Mouse (Mus musculus) CH12.LX (cell line): Measurements from ENCODE around the gene Gpnmb. TPM values are rescaled to one million over a fixed set of nuclear protein-coding genes. Genes with fewer than 3 reads are reported as not detected.

Source experiments
- DNase-seq: peaks from one replicate; pipeline ENCODE4 v3.0.0-alpha.2; 2013; ENCODE audit errors: extremely low read depth
- H3K27ac ChIP-seq: 2 replicates; pipeline ENCODE4 v1.5.1; 2012; ENCODE audit warnings: low read depth, mild to moderate bottlenecking, control low read depth, moderate library complexity; ENCODE audit not compliant: insufficient read depth
- H3K27me3 ChIP-seq: replicated peaks from 2 replicates; pipeline ENCODE3; 2012; ENCODE audit warnings: inconsistent platforms
- H3K36me3 ChIP-seq, 2 experiments: replicated peaks in 1 of 2; 2 replicates each; pipeline versions ENCODE3 to v1.6.1; 2012; ENCODE audit warnings: inconsistent platforms in 1 of 2, low read length in 1 of 2, mild to moderate bottlenecking in 1 of 2, mixed read lengths in 1 of 2, moderate library complexity in 1 of 2; ENCODE audit not compliant: control insufficient read depth in 1 of 2, insufficient read depth in 1 of 2
- H3K4me1 ChIP-seq, 2 experiments: 2 replicates each; pipeline ENCODE4 v1.6.1; 2012; ENCODE audit warnings: inconsistent platforms in 1 of 2, moderate library complexity in 1 of 2; ENCODE audit not compliant: insufficient read depth in 2 of 2, control insufficient read depth in 1 of 2
- H3K4me2 ChIP-seq: 2 replicates; pipeline ENCODE4 v1.6.1; 2012; ENCODE audit warnings: low read depth, mild to moderate bottlenecking, control low read depth; ENCODE audit not compliant: poor library complexity, insufficient read depth, severe bottlenecking
- H3K4me3 ChIP-seq, 3 experiments: fragments of 150-350 bp in 1 of 3; sonication (generic) in 1 of 3; replicated peaks in 1 of 3; 2 replicates each; pipeline versions ENCODE3 to v1.5.1; 2011 to 2012; ENCODE audit warnings: low read depth in 2 of 3, low read length in 2 of 3, mild to moderate bottlenecking in 2 of 3, moderate library complexity in 2 of 3, control low read depth in 1 of 3, improper control_type of control experiment in 1 of 3, inconsistent platforms in 1 of 3, mixed read lengths in 1 of 3; ENCODE audit not compliant: poor library complexity in 1 of 3
- H3K79me2 ChIP-seq: replicated peaks from 2 replicates; pipeline ENCODE4 v1.6.1; 2012; ENCODE audit warnings: mild to moderate bottlenecking, moderate library complexity; ENCODE audit not compliant: control insufficient read depth, poor library complexity, insufficient read depth, severe bottlenecking; ENCODE audit errors: extremely low read depth
- H3K9ac ChIP-seq: 2 replicates; pipeline ENCODE4 v1.6.1; 2012; ENCODE audit warnings: low read depth, mild to moderate bottlenecking, control low read depth, moderate library complexity; ENCODE audit not compliant: insufficient read depth
- H3K9me3 ChIP-seq: replicated peaks from 2 replicates; pipeline ENCODE3; 2012; ENCODE audit warnings: low read length, inconsistent platforms, mixed read lengths
- CHD1 ChIP-seq: IDR thresholded peaks from 2 replicates; pipeline ENCODE4 v1.6.1; 2012; ENCODE audit warnings: low read depth, low read length, improper control_type of control experiment, inconsistent platforms
- CTCF ChIP-seq, 2 experiments: IDR thresholded peaks in 1 of 2; conservative IDR thresholded peaks in 1 of 2; 2 replicates each; pipeline ENCODE4 v1.5.1; 2011 to 2012; ENCODE audit warnings: low read depth in 2 of 2, low read length in 2 of 2, improper control_type of control experiment in 1 of 2, inconsistent platforms in 1 of 2, mild to moderate bottlenecking in 1 of 2, moderate library complexity in 1 of 2
- ETS1 ChIP-seq: conservative IDR thresholded peaks from 2 replicates; pipeline ENCODE4 v1.6.1; 2012; ENCODE audit warnings: low read depth, mild to moderate bottlenecking, inconsistent platforms, low read length, improper control_type of control experiment, moderate library complexity
- GABPA ChIP-seq: IDR thresholded peaks from 2 replicates; pipeline ENCODE4 v1.6.1; 2012; ENCODE audit warnings: low read depth, low read length, improper control_type of control experiment, inconsistent platforms; ENCODE audit not compliant: insufficient replicate concordance
- HCFC1 ChIP-seq: IDR thresholded peaks from 2 replicates; pipeline ENCODE4 v1.6.1; 2012; ENCODE audit warnings: low read depth, mild to moderate bottlenecking, inconsistent platforms, low read length, improper control_type of control experiment
- MAX ChIP-seq: IDR thresholded peaks from 2 replicates; pipeline ENCODE4 v1.6.1; 2011; ENCODE audit warnings: low read length, improper control_type of control experiment
- MEF2A ChIP-seq: IDR thresholded peaks from 2 replicates; pipeline ENCODE4 v1.6.1; 2014; ENCODE audit warnings: low read depth, mild to moderate bottlenecking, inconsistent platforms, low read length, improper control_type of control experiment, borderline replicate concordance
- MXI1 ChIP-seq: IDR thresholded peaks from 2 replicates; pipeline ENCODE4 v1.6.1; 2011; ENCODE audit warnings: mild to moderate bottlenecking, low read depth, low read length, improper control_type of control experiment
- NELFE ChIP-seq: IDR thresholded peaks from 2 replicates; pipeline ENCODE4 v1.6.1; 2011; ENCODE audit warnings: low read depth, low read length, improper control_type of control experiment
- PAX5 ChIP-seq: IDR thresholded peaks from 2 replicates; pipeline ENCODE4 v1.6.1; 2012; ENCODE audit warnings: low read length, inconsistent platforms, mixed read lengths
- RAD21 ChIP-seq: IDR thresholded peaks from 2 replicates; pipeline ENCODE4 v1.6.1; 2011; ENCODE audit warnings: low read depth, mild to moderate bottlenecking, low read length, improper control_type of control experiment, moderate library complexity
- ZMIZ1 ChIP-seq: IDR thresholded peaks from 2 replicates; pipeline ENCODE4 v1.6.1; 2012; ENCODE audit warnings: low read depth, mild to moderate bottlenecking, inconsistent platforms, low read length, improper control_type of control experiment
- dilution Hi-C: fragments of 300-500 bp; cut with MboI; formaldehyde crosslinking; loops from 2 replicates; pipeline ENCODE4 v1.14.3; 2020; ENCODE audit warnings: low sequenced_read_pairs; ENCODE audit not compliant: extremely low pct_unique_long_range_greater_than_20kb, extremely low pct_ligation_motif_present
- in situ Hi-C: fragments of 300-500 bp; cut with MboI; formaldehyde crosslinking; loops from 3 replicates; pipeline ENCODE4 v1.14.3; 2019; ENCODE audit warnings: low sequenced_read_pairs, low pct_ligation_motif_present, low pct_unique_long_range_greater_than_20kb, mixed read lengths
- polyA plus RNA-seq: library from polyadenylated mRNA; unstranded; fragments of >175 nt; gene quantifications from 2 replicates; pipeline ENCODE4 v1.2.1, GENCODE M21; 2012; ENCODE audit warnings: low read depth; ENCODE audit not compliant: insufficient read length
- total RNA-seq, 2 experiments: library from RNA; depleted of rRNA; stranded (reverse); fragments of 300-350 nt in 1 of 2; fragments of >200 nt in 1 of 2; gene quantifications; 2 replicates each; pipeline ENCODE4 v1.2.3; 2012 to 2014

Gpnmb gene
- total and polyA plus RNA-seq, 3 experiments, result 0.24 TPM; not detected in 2

- H3K4me2 ChIP-seq, result no peak overlapping the region
- dilution Hi-C loops, result no loop called here
- in situ Hi-C loops, result no loop called here
- H3K79me2 ChIP-seq, result no peaks in the 10 kb centered on the region
- TF ChIP-seq ETS1 (no peak), PAX5 (no peak), CHD1 (no peak)
- no peaks in the 10 kb centered on the region for H3K36me3 ChIP-seq
- no peak overlapping the region for H3K9ac ChIP-seq
- H3K4me3 ChIP-seq, result no peak overlapping the region
- no peaks in the 10 kb centered on the region for H3K9me3 ChIP-seq
- H3K27me3 ChIP-seq, result no peaks in the 10 kb centered on the region
- no peak for DNase-seq
- H3K4me1 ChIP-seq, result peaks cover 3% of the 10 kb centered on the region in 2 experiments; a peak in 3 of 4 replicates
- H3K27ac ChIP-seq, result no peak overlapping the region
Measured at GRCm38 (mm10) chr6:49031230-49031629, 5.1 kb upstream of the Gpnmb start.

GRCm38 (mm10) chr6:49032783-49033182 is 3.6 kb upstream of the Gpnmb start:
- H3K9ac ChIP-seq, result no peak overlapping the region
- H3K36me3 ChIP-seq, result no peaks in the 10 kb centered on the region
- no peak overlapping the region for H3K4me2 ChIP-seq
- TF ChIP-seq MEF2A (no peak), CTCF (conservative IDR thresholded peaks at IDR 0.05 in 1 of 2, IDR thresholded peaks at IDR 0.05 in 1 of 2; ENCODE audit: low read depth in 2 of 2, low read length in 2 of 2) (no peak), MXI1 (no peak), RAD21 (no peak), NELFE (no peak), ZMIZ1 (no peak), GABPA (no peak), HCFC1 (no peak), MAX (no peak)
- dilution Hi-C loops (no loop called here), in situ Hi-C loops (no loop called here)
- no peak overlapping the region for H3K4me3 ChIP-seq
- no peak overlapping the region for H3K27ac ChIP-seq
- peaks cover 7 to 10% of the 10 kb centered on the region in 2 experiments for H3K4me1 ChIP-seq
- no peaks in the 10 kb centered on the region for H3K9me3 ChIP-seq
- no peak for DNase-seq
- no peaks in the 10 kb centered on the region for H3K79me2 ChIP-seq
- H3K27me3 ChIP-seq, result no peaks in the 10 kb centered on the region

GRCm38 (mm10) chr6:49037268-49037662 is 919 bp downstream of the Gpnmb start:
- dilution Hi-C loops, result no loop called here
- DNase-seq, result no peak
- H3K4me1 ChIP-seq, result peaks cover 9 to 14% of the 10 kb centered on the region in 2 experiments
- no peaks in the 10 kb centered on the region for H3K27me3 ChIP-seq
- TF ChIP-seq GABPA (no peak), ZMIZ1 (no peak)
- H3K36me3 ChIP-seq, result no peaks in the 10 kb centered on the region
- in situ Hi-C loops, result no loop called here
- H3K79me2 ChIP-seq, result no peaks in the 10 kb centered on the region
- no peak overlapping the region for H3K4me2 ChIP-seq
- no peak overlapping the region for H3K9ac ChIP-seq
- no peaks in the 10 kb centered on the region for H3K9me3 ChIP-seq
- no peak overlapping the region for H3K4me3 ChIP-seq
- no peak overlapping the region for H3K27ac ChIP-seq
